Mouse (Mus musculus): ENCODE results near the gene Arvcf. TPM values are rescaled to one million over a fixed set of nuclear protein-coding genes. Genes with fewer than 3 reads are reported as not detected.
A peak's percentile ranks its signal among the peaks of the same experiment; 100 is the strongest.

The Arvcf gene
- total RNA-seq, 2 experiments from 2014 or later: 8.8 to 22.0 TPM

DNA sequence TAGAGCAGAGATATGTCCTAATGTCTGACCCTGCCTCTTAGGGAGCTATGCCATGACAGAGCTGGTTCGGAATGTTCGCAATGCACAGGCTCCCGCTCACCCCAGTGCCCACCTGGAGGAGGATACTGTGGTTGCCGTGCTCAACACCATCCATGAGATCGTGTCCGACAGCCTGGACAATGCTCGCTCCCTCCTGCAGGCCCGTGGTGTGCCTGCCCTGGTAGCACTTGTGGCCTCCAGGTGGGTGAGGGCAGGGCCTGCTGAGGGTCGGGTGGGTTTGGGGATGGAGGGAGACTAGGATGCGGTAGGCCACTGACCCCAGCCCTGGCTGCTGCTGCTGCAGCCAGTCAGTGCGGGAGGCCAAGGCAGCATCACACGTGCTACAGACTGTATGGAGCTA is 55.3 kb downstream of the Arvcf start:
- ATAC-seq (replicated peaks; ENCODE audit: low FRiP score, poor library complexity, severe bottlenecking): no peak

DNA sequence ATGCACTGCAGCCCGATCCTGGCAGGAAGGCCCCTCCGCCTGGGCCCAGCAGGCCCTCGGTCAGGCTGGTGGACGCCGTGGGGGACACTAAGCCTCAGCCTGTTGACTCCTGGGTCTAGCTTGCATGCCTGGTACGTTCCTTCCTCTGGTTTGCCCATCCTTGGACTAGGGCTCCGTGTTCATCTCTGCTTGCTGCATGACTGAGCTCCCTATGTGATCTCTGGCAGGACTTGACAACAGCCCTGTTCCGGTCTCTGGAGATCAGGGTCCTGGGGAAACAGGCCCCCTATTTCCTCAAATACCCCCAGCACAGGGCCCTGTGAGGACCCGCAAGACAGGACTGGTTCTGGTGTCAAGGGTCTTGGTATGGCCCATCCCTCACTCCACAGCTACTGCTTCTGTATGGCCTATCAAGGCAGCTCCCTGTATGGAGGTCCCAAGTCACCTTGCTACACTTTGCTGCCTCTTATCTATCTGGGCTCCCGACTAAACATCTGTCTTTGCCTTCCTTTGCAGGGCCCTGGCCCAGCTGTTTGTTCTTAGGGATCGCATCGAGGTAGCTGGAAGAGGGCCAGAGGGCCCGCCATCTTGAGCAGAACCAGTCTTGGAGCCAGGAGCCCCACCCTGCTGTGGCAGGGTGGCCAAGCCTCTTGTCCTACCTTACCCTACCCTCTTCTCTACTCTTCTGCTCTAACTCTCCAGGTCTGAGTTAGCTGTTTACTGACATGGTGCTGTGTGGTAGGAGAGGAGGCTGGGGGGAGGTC is 57.3 kb downstream of the Arvcf start:
- peak; percentile 80 for ATAC-seq (replicated peaks; ENCODE audit: low FRiP score, poor library complexity, severe bottlenecking)

DNA sequence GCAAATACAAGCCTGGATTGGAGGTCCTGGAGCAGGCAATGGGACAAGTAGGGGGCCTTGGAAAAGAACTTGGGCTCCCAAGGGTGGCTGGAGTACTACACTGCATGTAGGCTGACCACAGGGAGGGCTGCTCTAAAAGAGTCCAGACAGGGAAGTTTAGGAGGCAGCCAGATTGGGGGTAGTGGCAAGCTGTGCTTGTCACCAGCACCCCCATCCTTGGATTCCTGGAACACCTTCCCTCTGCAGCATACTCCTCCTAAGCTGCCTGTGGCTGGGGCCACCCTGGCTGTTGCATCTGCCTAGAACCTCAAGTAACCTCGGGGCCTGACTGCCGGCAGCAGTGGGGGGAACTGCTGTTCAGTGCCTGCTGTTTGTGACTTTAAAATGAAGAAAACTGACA is 57.9 kb downstream of the Arvcf start:
- no peak for ATAC-seq (replicated peaks; ENCODE audit: low FRiP score, poor library complexity, severe bottlenecking)

DNA sequence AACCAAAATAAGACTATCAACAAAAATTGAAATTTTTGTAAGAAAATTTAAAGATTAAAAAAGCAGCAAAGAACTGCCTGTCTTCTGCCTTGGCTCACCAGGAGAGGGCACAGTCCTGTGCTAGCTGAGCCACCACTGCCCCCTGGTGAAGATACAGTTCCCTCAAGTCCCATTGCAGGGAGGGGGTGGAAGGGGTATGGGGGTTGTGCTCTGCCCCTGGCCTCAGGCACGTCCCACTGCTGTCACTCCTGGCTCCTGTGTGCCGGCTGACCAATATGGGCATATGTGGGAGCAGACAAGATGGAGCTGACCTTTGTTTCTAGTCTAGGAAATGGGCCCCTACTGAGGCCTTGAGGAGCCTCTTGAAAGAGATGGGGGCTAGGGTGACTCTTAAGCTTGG is 58.3 kb downstream of the Arvcf start:
- peak; percentile 68 for ATAC-seq (replicated peaks; ENCODE audit: low FRiP score, poor library complexity, severe bottlenecking)

DNA sequence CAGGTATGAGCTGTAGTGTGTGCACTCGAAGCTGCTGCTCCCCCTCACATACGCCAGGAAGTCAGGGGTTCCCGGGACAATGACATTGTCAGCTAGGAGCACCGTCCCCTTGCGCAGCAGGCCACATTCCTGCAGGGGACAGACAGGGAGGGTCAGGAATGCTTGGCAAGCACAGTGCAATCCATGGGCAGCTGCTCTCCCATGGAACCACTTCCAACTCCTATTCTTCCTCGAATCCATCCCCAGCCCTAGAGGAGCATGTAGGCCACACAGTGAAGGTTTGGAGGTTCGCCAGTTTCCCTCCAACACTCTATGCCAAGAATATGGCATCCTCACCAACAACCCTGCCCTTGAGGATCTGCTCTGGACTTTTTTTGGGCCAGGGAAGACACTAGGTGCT is 59.9 kb downstream of the Arvcf start:
- no peak for ATAC-seq (replicated peaks; ENCODE audit: low FRiP score, poor library complexity, severe bottlenecking)

DNA sequence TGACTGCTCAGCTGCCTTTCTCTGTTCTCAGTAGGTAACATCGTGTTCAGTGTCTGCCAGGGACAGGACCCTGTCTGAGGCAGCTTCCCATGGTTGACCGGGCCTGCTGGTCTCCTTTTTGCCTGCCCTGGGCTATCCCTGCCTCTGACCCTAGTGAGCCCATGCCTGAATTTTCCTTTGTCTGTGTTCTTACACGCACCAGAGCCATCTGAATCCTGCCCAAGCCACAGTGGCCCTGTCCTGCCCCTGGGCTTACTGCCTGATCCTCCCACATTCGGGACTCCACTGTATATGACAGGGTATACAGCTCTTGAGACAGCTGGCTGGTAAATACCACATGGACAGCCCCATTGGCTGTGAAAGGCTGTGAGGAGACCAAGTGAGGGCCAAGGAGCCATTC is 61.8 kb downstream of the Arvcf start:
- no peak for ATAC-seq (replicated peaks; ENCODE audit: low FRiP score, poor library complexity, severe bottlenecking)

DNA sequence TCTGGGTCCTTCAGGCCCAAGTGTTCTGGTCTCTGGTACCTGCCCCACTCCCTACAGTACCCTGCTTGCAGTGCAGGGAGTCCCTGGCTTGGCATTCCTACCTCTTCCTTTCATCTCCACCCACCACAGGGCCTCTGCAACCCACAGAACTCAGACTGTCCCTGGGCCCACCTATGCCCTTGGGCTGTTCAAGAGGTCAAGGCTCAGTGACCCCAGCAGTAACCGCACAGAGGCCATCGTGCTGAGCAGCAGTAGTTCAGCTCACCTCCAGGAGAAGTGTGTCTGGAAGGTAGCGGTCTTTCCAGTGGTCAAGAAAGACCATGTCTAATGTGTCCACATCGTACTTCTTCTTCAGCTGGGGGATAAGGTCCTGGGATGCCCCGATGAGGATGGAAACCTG is 62.4 kb downstream of the Arvcf start:
- ATAC-seq (replicated peaks; ENCODE audit: low FRiP score, poor library complexity, severe bottlenecking): no peak

DNA sequence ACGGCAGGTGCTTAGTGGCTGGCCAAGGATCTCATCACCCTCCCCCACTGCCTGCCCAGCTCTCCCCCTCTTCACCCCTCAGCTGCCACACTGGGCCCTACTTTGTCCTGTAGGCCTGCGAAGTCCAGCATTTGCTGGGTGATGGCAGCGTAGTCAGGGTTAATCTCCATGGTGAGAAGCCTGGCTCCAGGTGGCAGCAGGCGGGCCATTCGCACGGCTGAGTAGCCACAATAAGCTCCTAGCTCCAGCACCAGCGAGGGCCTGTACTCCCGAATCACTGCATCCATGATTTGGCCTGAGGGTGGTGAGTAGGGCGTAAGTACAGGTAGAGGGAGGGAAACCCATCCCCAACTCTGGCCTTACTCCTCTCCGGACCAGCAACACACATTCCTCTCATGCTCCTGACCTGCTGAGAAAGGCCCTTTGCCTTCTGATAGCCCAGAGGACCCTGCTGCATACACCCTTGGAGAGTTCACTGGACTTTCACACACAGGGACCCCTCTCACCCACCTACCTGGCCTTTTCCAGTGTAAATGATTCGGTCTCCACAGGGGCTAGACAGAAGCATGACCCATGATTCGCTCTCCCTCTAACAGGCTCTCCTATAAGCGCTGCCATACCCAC is 63.2 kb downstream of the Arvcf start:
- no peak for ATAC-seq (replicated peaks; ENCODE audit: low FRiP score, poor library complexity, severe bottlenecking)

DNA sequence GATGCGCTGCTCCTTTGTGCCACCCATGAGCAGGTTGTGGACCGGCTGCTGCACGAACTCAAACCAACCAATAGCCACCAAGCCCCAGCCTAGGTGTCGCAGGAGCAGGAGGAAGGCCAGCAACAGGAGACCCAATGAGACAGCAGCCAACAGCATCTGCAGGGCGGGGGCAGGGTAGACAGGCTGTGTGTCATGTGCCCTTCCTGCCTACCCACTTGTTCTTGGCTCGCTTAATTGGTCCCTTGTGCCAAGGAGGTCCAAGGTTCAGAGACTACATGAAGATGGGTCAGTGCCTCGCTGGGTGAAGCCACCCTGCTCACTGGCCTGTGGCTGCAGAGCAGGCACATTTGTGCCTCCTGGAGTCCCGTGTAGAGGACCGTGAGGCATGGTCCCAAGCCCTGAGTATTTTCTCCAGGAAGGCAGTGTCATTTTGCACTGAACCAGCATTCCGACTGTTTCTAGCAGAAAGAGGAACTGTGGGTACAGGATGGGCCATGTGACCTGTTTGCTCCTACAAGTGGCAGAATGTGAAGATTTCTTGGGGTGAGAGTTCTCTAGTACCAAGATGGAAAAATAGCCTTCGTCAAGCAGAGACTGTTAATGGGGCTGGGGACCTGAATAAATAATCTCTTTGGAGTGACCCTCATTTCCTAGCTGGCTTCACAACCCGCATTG is 64.0 kb downstream of the Arvcf start:
- no peak for ATAC-seq (replicated peaks; ENCODE audit: low FRiP score, poor library complexity, severe bottlenecking)

DNA sequence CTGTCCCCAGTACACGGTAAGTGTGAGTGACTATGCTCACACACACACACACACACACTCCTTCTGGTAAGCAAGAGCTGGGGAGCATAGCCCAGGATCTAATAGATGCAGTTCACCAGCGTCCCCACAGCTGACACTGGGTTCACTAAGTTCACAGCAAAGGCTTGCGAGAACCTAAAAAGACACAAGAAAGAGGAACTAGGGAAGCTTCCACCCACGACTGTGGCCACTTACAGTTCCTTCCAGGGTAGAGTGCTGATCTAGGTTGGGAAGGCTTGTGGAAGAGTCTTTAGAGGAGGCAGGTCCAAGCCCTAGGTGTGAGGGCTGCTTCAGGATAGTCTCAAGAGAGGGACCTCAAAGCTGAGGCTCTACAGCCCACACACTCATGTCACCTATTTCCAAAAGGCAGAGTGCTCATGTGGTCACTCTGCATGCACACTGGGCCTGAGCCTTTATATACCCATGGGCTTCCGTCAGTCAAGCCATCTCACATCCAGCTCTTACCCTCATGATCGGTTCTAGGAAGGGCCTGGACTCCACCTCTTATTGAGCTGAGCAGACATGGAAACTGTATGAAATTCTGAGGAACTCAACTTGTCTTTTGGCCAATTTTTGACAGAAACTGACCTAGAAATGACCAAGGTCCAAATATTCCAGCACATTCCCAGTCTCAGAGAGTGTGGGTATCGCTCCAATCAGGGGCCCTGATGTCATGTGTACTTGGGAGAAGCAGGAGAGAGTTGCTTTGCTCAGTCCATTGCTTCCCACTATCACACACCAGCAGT is 65.2 kb downstream of the Arvcf start:
- no peak for ATAC-seq (replicated peaks; ENCODE audit: low FRiP score, poor library complexity, severe bottlenecking)

DNA sequence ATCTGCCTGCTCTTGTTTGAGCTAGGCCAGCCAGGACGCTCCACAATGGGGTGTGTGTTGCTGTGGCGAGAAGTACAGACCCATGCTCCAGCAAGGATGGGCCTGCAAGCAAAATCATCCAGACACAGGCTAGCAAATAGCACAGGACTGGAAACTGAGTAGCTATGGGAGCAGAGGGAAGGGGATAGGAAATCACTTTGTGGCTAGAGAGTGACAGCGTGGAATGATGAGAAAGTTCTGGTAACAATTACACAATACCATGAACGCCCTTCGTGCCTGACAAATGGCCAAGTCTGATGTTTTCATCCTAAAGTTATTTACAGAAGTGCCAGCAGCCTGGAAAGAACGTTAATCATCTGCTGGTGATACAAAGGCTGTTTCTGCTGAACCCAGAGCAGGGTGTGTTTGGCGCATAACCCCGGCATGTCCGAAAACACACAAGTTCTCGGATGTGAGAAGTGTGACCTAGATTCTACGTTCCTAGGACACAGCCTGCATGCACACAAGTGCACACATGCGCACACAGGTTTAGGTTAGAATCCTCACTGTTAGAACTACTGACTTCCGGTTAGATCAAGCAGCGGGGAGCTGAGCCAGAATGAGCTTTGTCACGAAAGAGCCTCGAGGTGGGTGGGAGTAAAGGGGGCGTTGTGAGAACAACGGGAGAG is 68.2 kb downstream of the Arvcf start:
- ATAC-seq (replicated peaks; ENCODE audit: low FRiP score, poor library complexity, severe bottlenecking): no peak

DNA sequence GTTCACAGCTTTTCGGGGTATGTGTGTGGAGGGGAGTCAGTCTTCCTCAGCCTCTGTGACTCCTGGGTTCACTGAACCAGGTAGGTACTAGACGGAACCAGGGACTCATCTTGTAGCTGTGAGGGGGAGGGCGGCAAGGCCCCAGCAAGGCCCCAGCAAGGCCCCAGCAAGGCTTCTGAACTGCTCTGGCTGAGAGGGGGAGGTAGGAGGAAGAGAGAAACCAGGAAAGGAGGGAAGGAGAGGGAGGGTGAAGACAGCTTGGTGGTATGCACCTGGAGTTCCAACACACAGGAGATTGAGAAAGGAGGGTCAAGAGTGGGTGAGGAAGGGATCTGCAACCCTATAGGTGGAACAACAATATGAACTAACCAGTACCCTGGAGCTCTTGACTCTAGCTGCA is 68.9 kb downstream of the Arvcf start:
- ATAC-seq (replicated peaks; ENCODE audit: low FRiP score, poor library complexity, severe bottlenecking): no peak

DNA sequence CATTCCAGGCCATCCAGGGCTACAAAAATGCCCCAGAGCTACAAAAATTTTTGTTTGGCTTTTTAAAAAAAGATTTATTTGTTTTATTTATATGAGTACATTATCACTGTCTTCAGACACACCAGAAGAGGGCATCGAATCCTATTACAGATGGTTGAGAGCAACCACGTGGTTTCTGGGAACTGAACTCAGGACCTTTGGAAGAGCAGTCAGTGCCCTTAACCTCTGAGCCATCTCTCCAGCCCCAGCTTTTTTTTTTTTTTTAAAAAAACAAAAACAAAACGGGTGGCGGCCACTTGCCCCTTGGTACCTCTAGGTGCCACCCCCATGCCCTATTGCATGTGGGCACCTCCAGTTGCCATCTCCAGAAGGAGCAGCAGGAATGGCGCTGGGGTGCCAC is 69.5 kb downstream of the Arvcf start:
- no peak for ATAC-seq (replicated peaks; ENCODE audit: low FRiP score, poor library complexity, severe bottlenecking)

DNA sequence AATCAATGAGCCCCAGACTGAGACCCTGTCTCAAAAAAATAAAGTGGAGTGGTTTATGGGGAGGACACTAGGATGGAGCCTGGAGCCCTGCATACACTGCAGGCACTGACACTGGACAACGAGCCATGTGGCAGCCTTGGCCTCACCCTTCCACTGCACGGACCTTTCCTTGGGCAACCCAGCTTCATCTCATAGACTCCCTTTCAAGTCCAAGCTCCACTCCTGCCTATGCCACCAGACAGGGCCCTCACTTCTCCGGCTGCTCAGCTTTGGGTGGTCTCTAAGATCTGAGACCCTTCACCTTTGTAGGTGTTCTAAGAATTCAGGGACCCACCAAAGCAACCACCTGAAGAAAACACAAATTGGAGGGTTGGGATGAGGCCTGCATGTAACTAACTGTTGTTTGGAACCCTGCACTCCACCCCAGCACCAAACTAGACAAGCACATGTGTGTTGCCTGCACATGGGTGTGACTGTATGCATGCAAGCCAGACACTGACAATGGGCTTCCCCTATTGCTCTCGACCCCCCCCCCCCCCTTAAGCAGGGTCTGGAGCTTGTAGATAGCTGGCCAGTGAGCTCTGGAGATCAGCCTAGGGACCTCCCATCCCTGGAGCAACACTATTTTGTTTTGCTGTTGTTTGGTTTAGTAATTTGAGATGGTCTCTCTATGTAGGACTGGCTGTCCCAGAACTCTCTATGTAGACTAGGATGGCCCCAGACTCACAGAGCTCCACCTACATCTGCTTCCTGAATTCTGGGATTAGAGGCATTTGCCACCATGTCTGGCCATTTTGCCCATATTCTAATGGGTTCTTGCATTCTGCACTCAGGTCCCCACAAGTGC is 71.0 kb downstream of the Arvcf start:
- ATAC-seq (replicated peaks; ENCODE audit: low FRiP score, poor library complexity, severe bottlenecking): no peak

DNA sequence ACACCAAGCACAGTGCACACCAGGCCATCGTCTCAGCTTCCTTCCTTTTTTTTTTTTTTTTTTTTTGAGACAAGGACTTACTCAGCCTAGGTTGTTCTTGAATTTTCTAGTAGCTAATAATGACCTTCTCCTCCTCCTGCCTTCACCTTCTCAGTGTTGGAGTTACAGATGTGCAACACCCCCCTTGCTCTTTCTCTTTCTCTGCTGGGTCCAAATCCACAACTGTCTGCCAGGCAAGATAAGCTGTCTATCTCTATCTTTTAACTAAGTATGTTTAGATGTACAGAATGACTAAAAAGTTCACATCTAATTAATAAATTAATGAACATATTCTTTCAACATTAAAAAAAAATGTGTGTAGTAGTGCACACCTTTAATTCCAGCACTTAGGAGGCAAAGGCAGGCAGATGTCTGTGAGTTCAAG is 71.6 kb downstream of the Arvcf start:
- no peak for ATAC-seq (replicated peaks; ENCODE audit: low FRiP score, poor library complexity, severe bottlenecking)

DNA sequence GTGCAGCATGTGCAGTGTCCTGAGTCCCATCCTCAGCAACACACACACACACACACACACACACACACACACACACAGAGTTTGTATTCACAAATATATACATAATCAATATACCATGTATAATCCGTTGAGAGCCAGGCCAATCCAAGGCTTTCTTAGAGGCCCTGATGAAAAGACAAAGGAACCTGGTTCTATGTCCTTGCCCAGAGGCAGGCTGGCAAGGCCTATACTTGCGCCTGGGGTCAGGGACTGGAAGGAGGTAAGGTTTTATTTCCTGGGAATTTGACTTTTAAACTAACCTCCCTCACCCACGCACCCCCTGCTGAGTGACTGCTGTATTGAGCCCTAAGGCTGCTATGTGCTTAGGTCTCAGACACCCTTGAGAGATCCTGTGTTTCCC is 72.6 kb downstream of the Arvcf start:
- no peak for ATAC-seq (replicated peaks; ENCODE audit: low FRiP score, poor library complexity, severe bottlenecking)

DNA sequence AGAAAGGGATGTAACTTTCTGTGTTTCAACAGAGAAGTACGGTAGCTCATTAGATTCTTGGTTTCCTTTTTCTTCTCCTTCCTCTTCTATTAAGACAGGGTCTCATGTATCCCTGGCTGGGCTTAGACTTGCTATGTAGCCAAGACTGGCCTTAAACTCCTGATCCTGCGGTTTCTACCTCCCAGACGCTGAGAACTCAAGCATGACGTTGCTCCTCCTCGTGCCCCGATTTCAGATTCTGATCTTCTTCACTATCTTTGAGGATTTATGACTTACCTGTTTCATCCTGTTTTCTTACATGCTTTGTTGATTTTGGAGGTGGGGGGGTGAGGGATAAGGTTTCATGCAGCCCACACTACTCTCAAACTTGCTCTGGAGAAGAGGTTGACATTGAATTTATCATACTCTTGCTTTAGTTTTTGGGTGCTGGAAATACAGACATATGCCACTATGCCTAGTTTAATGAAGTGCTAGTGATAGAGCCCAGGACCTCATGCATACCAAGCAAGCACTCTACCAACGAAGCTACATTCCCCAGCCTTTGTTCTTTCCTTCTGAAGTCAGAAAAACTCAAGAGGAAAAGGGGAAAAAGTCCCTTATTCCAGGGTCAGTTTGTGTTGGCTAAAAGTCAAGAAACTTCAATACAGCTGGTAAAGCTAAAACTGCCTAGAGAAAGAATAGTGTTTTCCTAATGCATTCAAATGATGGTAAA is 75.4 kb downstream of the Arvcf start:
- no peak for ATAC-seq (replicated peaks; ENCODE audit: low FRiP score, poor library complexity, severe bottlenecking)

DNA sequence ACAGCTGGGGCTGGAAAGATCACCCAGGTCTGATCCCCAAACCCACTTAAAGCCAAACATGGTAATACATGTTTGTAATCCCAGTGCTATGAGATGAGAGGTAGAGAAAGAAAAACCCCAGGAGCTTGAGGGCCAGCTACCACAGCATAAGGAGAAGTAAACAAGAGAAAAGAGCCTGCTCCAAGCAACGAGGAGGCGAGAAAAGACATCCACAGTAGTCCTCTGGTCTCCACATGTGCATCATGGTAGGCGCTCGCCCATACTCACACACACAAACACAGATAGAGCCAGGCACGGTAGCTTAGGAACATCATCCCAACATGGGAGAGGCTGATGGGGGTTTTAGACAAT is 75.9 kb downstream of the Arvcf start:
- ATAC-seq (replicated peaks; ENCODE audit: low FRiP score, poor library complexity, severe bottlenecking): no peak

All from erythroid progenitor cell, adult 5-6 weeks (primary cell).